Mouse (Mus musculus) CH12.LX (cell line): Measurements from ENCODE around the gene Zfp846. TPM values are rescaled to one million over a fixed set of nuclear protein-coding genes. Genes with fewer than 3 reads are reported as not detected.
A peak's percentile ranks its signal among the peaks of the same experiment; 100 is the strongest.

Experiments used
- DNase-seq: peaks from one replicate; pipeline ENCODE4 v3.0.0-alpha.2; 2013; ENCODE audit errors: extremely low read depth
- H3K27ac ChIP-seq: 2 replicates; pipeline ENCODE4 v1.5.1; 2012; ENCODE audit warnings: low read depth, mild to moderate bottlenecking, control low read depth, moderate library complexity; ENCODE audit not compliant: insufficient read depth
- H3K27me3 ChIP-seq: replicated peaks from 2 replicates; pipeline ENCODE3; 2012; ENCODE audit warnings: inconsistent platforms
- H3K36me3 ChIP-seq, 2 experiments: replicated peaks in 1 of 2; 2 replicates each; pipeline versions ENCODE3 to v1.6.1; 2012; ENCODE audit warnings: inconsistent platforms in 1 of 2, low read length in 1 of 2, mild to moderate bottlenecking in 1 of 2, mixed read lengths in 1 of 2, moderate library complexity in 1 of 2; ENCODE audit not compliant: control insufficient read depth in 1 of 2, insufficient read depth in 1 of 2
- H3K4me1 ChIP-seq, 2 experiments: 2 replicates each; pipeline ENCODE4 v1.6.1; 2012; ENCODE audit warnings: inconsistent platforms in 1 of 2, moderate library complexity in 1 of 2; ENCODE audit not compliant: insufficient read depth in 2 of 2, control insufficient read depth in 1 of 2
- H3K4me2 ChIP-seq: 2 replicates; pipeline ENCODE4 v1.6.1; 2012; ENCODE audit warnings: low read depth, mild to moderate bottlenecking, control low read depth; ENCODE audit not compliant: poor library complexity, insufficient read depth, severe bottlenecking
- H3K4me3 ChIP-seq, 3 experiments: fragments of 150-350 bp in 1 of 3; sonication (generic) in 1 of 3; replicated peaks in 1 of 3; 2 replicates each; pipeline versions ENCODE3 to v1.5.1; 2011 to 2012; ENCODE audit warnings: low read depth in 2 of 3, low read length in 2 of 3, mild to moderate bottlenecking in 2 of 3, moderate library complexity in 2 of 3, control low read depth in 1 of 3, improper control_type of control experiment in 1 of 3, inconsistent platforms in 1 of 3, mixed read lengths in 1 of 3; ENCODE audit not compliant: poor library complexity in 1 of 3
- H3K79me2 ChIP-seq: replicated peaks from 2 replicates; pipeline ENCODE4 v1.6.1; 2012; ENCODE audit warnings: mild to moderate bottlenecking, moderate library complexity; ENCODE audit not compliant: control insufficient read depth, poor library complexity, insufficient read depth, severe bottlenecking; ENCODE audit errors: extremely low read depth
- H3K9ac ChIP-seq: 2 replicates; pipeline ENCODE4 v1.6.1; 2012; ENCODE audit warnings: low read depth, mild to moderate bottlenecking, control low read depth, moderate library complexity; ENCODE audit not compliant: insufficient read depth
- H3K9me3 ChIP-seq: replicated peaks from 2 replicates; pipeline ENCODE3; 2012; ENCODE audit warnings: low read length, inconsistent platforms, mixed read lengths
- CHD1 ChIP-seq: IDR thresholded peaks from 2 replicates; pipeline ENCODE4 v1.6.1; 2012; ENCODE audit warnings: low read depth, low read length, improper control_type of control experiment, inconsistent platforms
- CHD2 ChIP-seq: IDR thresholded peaks from 2 replicates; pipeline ENCODE4 v1.6.1; 2011; ENCODE audit warnings: low read length, improper control_type of control experiment
- E2F4 ChIP-seq: IDR thresholded peaks from 2 replicates; pipeline ENCODE4 v1.6.1; 2011; ENCODE audit warnings: low read depth, low read length, improper control_type of control experiment; ENCODE audit not compliant: insufficient replicate concordance
- ELF1 ChIP-seq: IDR thresholded peaks from 2 replicates; pipeline ENCODE4 v1.6.1; 2014; ENCODE audit warnings: low read depth, mild to moderate bottlenecking, inconsistent platforms, low read length, improper control_type of control experiment
- EP300 ChIP-seq: IDR thresholded peaks from 2 replicates; pipeline ENCODE4 v1.6.1; 2011; ENCODE audit warnings: low read length, improper control_type of control experiment
- HCFC1 ChIP-seq: IDR thresholded peaks from 2 replicates; pipeline ENCODE4 v1.6.1; 2012; ENCODE audit warnings: low read depth, mild to moderate bottlenecking, inconsistent platforms, low read length, improper control_type of control experiment
- IRF4 ChIP-seq: IDR thresholded peaks from 2 replicates; pipeline ENCODE4 v1.6.1; 2014; ENCODE audit warnings: low read depth, mild to moderate bottlenecking, inconsistent platforms, low read length, improper control_type of control experiment
- JUND ChIP-seq: conservative IDR thresholded peaks from 2 replicates; pipeline ENCODE4 v1.6.1; 2011; ENCODE audit warnings: low read depth, low read length, improper control_type of control experiment
- MAFK ChIP-seq: IDR thresholded peaks from 2 replicates; pipeline ENCODE4 v1.6.1; 2011; ENCODE audit warnings: low read length, improper control_type of control experiment; ENCODE audit not compliant: insufficient replicate concordance
- MAX ChIP-seq: IDR thresholded peaks from 2 replicates; pipeline ENCODE4 v1.6.1; 2011; ENCODE audit warnings: low read length, improper control_type of control experiment
- MXI1 ChIP-seq: IDR thresholded peaks from 2 replicates; pipeline ENCODE4 v1.6.1; 2011; ENCODE audit warnings: mild to moderate bottlenecking, low read depth, low read length, improper control_type of control experiment
- NELFE ChIP-seq: IDR thresholded peaks from 2 replicates; pipeline ENCODE4 v1.6.1; 2011; ENCODE audit warnings: low read depth, low read length, improper control_type of control experiment
- PAX5 ChIP-seq: IDR thresholded peaks from 2 replicates; pipeline ENCODE4 v1.6.1; 2012; ENCODE audit warnings: low read length, inconsistent platforms, mixed read lengths
- POLR2AphosphoS2 ChIP-seq: IDR thresholded peaks from 2 replicates; pipeline ENCODE4 v1.6.1; 2011; ENCODE audit warnings: low read depth, low read length, improper control_type of control experiment
- RAD21 ChIP-seq: IDR thresholded peaks from 2 replicates; pipeline ENCODE4 v1.6.1; 2011; ENCODE audit warnings: low read depth, mild to moderate bottlenecking, low read length, improper control_type of control experiment, moderate library complexity
- SIN3A ChIP-seq: IDR thresholded peaks from 2 replicates; pipeline ENCODE4 v1.6.1; 2012; ENCODE audit warnings: low read length, improper control_type of control experiment, inconsistent platforms
- SMC3 ChIP-seq: IDR thresholded peaks from 2 replicates; pipeline ENCODE4 v1.6.1; 2011; ENCODE audit warnings: low read depth, low read length, improper control_type of control experiment
- UBTF ChIP-seq: IDR thresholded peaks from 2 replicates; pipeline ENCODE4 v1.6.1; 2012; ENCODE audit warnings: low read depth, mild to moderate bottlenecking, inconsistent platforms, low read length, improper control_type of control experiment, moderate library complexity
- USF1 ChIP-seq: IDR thresholded peaks from 2 replicates; pipeline ENCODE4 v1.6.1; 2014; ENCODE audit warnings: low read depth, mild to moderate bottlenecking, inconsistent platforms, low read length, improper control_type of control experiment
- USF2 ChIP-seq: conservative IDR thresholded peaks from 2 replicates; pipeline ENCODE4 v1.6.1; 2011; ENCODE audit warnings: low read depth, low read length, improper control_type of control experiment
- ZMIZ1 ChIP-seq: IDR thresholded peaks from 2 replicates; pipeline ENCODE4 v1.6.1; 2012; ENCODE audit warnings: low read depth, mild to moderate bottlenecking, inconsistent platforms, low read length, improper control_type of control experiment
- ZNF384 ChIP-seq: IDR thresholded peaks from 2 replicates; pipeline ENCODE4 v1.6.1; 2012; ENCODE audit warnings: low read depth, low read length, improper control_type of control experiment, inconsistent platforms
- dilution Hi-C: fragments of 300-500 bp; cut with MboI; formaldehyde crosslinking; loops from 2 replicates; pipeline ENCODE4 v1.14.3; 2020; ENCODE audit warnings: low sequenced_read_pairs; ENCODE audit not compliant: extremely low pct_unique_long_range_greater_than_20kb, extremely low pct_ligation_motif_present
- in situ Hi-C: fragments of 300-500 bp; cut with MboI; formaldehyde crosslinking; loops from 3 replicates; pipeline ENCODE4 v1.14.3; 2019; ENCODE audit warnings: low sequenced_read_pairs, low pct_ligation_motif_present, low pct_unique_long_range_greater_than_20kb, mixed read lengths
- polyA plus RNA-seq: library from polyadenylated mRNA; unstranded; fragments of >175 nt; gene quantifications from 2 replicates; pipeline ENCODE4 v1.2.1, GENCODE M21; 2012; ENCODE audit warnings: low read depth; ENCODE audit not compliant: insufficient read length
- total RNA-seq, 2 experiments: library from RNA; depleted of rRNA; stranded (reverse); fragments of 300-350 nt in 1 of 2; fragments of >200 nt in 1 of 2; gene quantifications; 2 replicates each; pipeline ENCODE4 v1.2.3; 2012 to 2014

Zfp846 gene
- total and polyA plus RNA-seq, 3 experiments, result 2.8 to 4.9 (median 4.8) TPM

GRCm38 (mm10) chr9:20644360-20645081, 63.4 kb downstream of the Zfp846 start, which contains the start of gene Fbxl12 (continued):
- TF ChIP-seq CHD2 (no peak), IRF4 (no peak), ZNF384 (no peak), E2F4 (no peak), SIN3A (peak; percentile 95; the same call in 1 of the 2 replicates), MAFK (no peak), USF1 (no peak), POLR2AphosphoS2 (no peak), USF2 (no peak)
- TF ChIP-seq, all 38 proteins: peak for 11

- peaks cover 49% of the 10 kb centered on the region for H3K79me2 ChIP-seq
- no peaks in the 10 kb centered on the region for H3K27me3 ChIP-seq
- H3K9ac ChIP-seq, result peak overlapping the region; percentile 65
- peak overlapping the region; percentile 80 to 88 (median 84) for H3K4me3 ChIP-seq
- DNase-seq, result peak; percentile 33
- dilution Hi-C loops, result no loop called here
- peaks cover 14 to 48% of the 10 kb centered on the region in 2 experiments for H3K36me3 ChIP-seq
- in situ Hi-C loops, result no loop called here
- H3K4me2 ChIP-seq, result peak overlapping the region; percentile 78
- peaks cover 0 to 24% of the 10 kb centered on the region in 2 experiments; a peak in 2 of 4 replicates for H3K4me1 ChIP-seq
- no peaks in the 10 kb centered on the region for H3K9me3 ChIP-seq
- TF ChIP-seq ELF1 (no peak), CHD1 (no peak), NELFE (no peak), ZNF384 (no peak), JUND (no peak), SMC3 (no peak), EP300 (no peak), PAX5 (no peak), MAX (no peak), MXI1 (no peak), RAD21 (no peak), ZMIZ1 (no peak), UBTF (no peak), HCFC1 (no peak)
- H3K27ac ChIP-seq, result peak overlapping the region; percentile 12; the same call in 1 of the 2 replicates
Observed at GRCm38 (mm10) chr9:20645121-20645520, 64.0 kb downstream of the Zfp846 start.
